Comparison of ENCODE assay signal across 9 mouse cellular contexts in genomic region chr3:88622113-88622940, GRCm38 (mm10). TPM values are rescaled to one million over a fixed set of nuclear protein-coding genes. Genes with fewer than 3 reads are reported as not detected.
DNase-seq lines count a peak whose midpoint lies in the region; ATAC-seq lines count a peak whose summit lies in the region.
"Had no signal": no experiment of that assay in that cellular context is flagged by ENCODE, and none has a peak within 500 bp of the region (broad histone marks: within the 10 kb centered on the region; RNA-seq: fewer than 3 reads in every experiment).

No protein-coding gene starts in this region.

- H3K4me3 ChIP-seq in heart, embryonic 11.5 days (ENCODE audit: low read depth, low read length): peak overlapping the region; percentile 76
- peak overlapping the region; percentile 84 for H3K4me3 ChIP-seq in kidney, embryonic 16.5 days (ENCODE audit: low read length)

- H3K4me1 ChIP-seq in heart, embryonic 11.5 days (ENCODE audit: control insufficient read depth, insufficient read depth, low read length): peaks cover 55% of the 10 kb centered on the region
- peaks cover 59% of the 10 kb centered on the region for H3K4me1 ChIP-seq in kidney, embryonic 16.5 days (ENCODE audit: insufficient read depth, low read length)

- peak overlapping the region; percentile 95 for H3K4me2 ChIP-seq in heart, embryonic 11.5 days
- H3K4me2 ChIP-seq in kidney, embryonic 16.5 days (replicated peaks; ENCODE audit: low read depth, low read length): peak overlapping the region; percentile 88

- no peaks in the 10 kb centered on the region for H3K27me3 ChIP-seq in heart, embryonic 11.5 days (ENCODE audit: control insufficient read depth, insufficient read depth, low read length)
- H3K27me3 ChIP-seq in kidney, embryonic 16.5 days (ENCODE audit: insufficient read depth, low read length): no peaks in the 10 kb centered on the region

- no peaks in the 10 kb centered on the region for H3K9me3 ChIP-seq in heart, embryonic 11.5 days (replicated peaks; ENCODE audit: control insufficient read depth, low read length)
- no peaks in the 10 kb centered on the region for H3K9me3 ChIP-seq in kidney, embryonic 16.5 days (ENCODE audit: low read length)

- H3K27ac ChIP-seq in heart, embryonic 11.5 days (ENCODE audit: low read depth, low read length): peak overlapping the region; percentile 98
- H3K27ac ChIP-seq in kidney, embryonic 16.5 days (ENCODE audit: low read length): peak overlapping the region; percentile 99

- WGBS in heart, embryonic 11.5 days (ENCODE audit: insufficient replicate concordance): under 1% methylated on average over 24 of the region's 24 CpGs
- WGBS in kidney, embryonic 16.5 days: under 1% methylated on average over 24 of the region's 24 CpGs

- H3K36me3 ChIP-seq in heart, embryonic 11.5 days (ENCODE audit: control insufficient read depth, insufficient read depth, low read length): 0 out of 2 replicates have a peak, but pooled peaks cover 2% of the 10 kb centered on the region
- no peaks in the 10 kb centered on the region for H3K36me3 ChIP-seq in kidney, embryonic 16.5 days (ENCODE audit: insufficient read depth, low read length)

- no peak for ATAC-seq in heart, embryonic 11.5 days (replicated peaks; ENCODE audit: insufficient number of reproducible peaks, low FRiP score, low TSS enrichment)
- no peak; the same call in 1 of the 2 replicates for ATAC-seq in kidney, embryonic 16.5 days (ENCODE audit: low FRiP score, low TSS enrichment)
- ATAC-seq in granulocyte monocyte progenitor cell, adult 5-6 weeks (replicated peaks; ENCODE audit: poor library complexity, severe bottlenecking): no peak

- H3K9ac ChIP-seq in heart, embryonic 11.5 days (ENCODE audit: low read depth, low read length): peak overlapping the region; percentile 98
- H3K9ac ChIP-seq in kidney, embryonic 16.5 days (replicated peaks; ENCODE audit: low read length): peak overlapping the region; percentile 97

- peak; percentile 41 for DNase-seq in urinary bladder, postnatal 14 days (ENCODE audit: low spot score)
- no peak for DNase-seq in urinary bladder, adult 2 months (ENCODE audit: low spot score)
- DNase-seq in cerebellum, postnatal 10 days: peak; percentile 83 to 85
- DNase-seq in lung, postnatal 36 days: peak; percentile 79
- peak; percentile 27 to 54 for DNase-seq in thymus, adult 18-20 months

RNA-seq across cellular contexts. Expression of gene Arhgef2, which starts 16.6 kb away (rescaled TPM):
- polyA plus RNA-seq in urinary bladder, adult 2 months (2012; rRNA removed): 47.7 and 57.3 TPM in 2 replicates
- 91.4 and 102 TPM in 2 replicates for polyA plus RNA-seq in heart, embryonic 11.5 days (2014; fragmentation: Nextera tagmentation; extraction: Ambion mirVana)
- polyA plus RNA-seq in kidney, embryonic 16.5 days (2015; fragmentation: Nextera tagmentation; extraction: Ambion mirVana): 103 and 119 TPM in 2 replicates
- total RNA-seq in granulocyte monocyte progenitor cell, adult 5-6 weeks (2014; fragmentation: Nextera tagmentation): 125 and 137 TPM in 2 replicates
- total RNA-seq in granulocyte monocyte progenitor cell, adult 5-6 weeks (2017): 59.1 and 73.5 TPM in 2 replicates

RNA-seq across cellular contexts. Expression of gene Rxfp4, which starts 30.6 kb away (rescaled TPM):
- polyA plus RNA-seq in urinary bladder, adult 2 months (2012; rRNA removed): not detected in 2 replicates
- polyA plus RNA-seq in heart, embryonic 11.5 days (2014; fragmentation: Nextera tagmentation; extraction: Ambion mirVana): not detected in 2 replicates
- not detected in 2 replicates for polyA plus RNA-seq in kidney, embryonic 16.5 days (2015; fragmentation: Nextera tagmentation; extraction: Ambion mirVana)
- total RNA-seq in granulocyte monocyte progenitor cell, adult 5-6 weeks (2014; fragmentation: Nextera tagmentation): not detected in 2 replicates
- not detected in 2 replicates for total RNA-seq in granulocyte monocyte progenitor cell, adult 5-6 weeks (2017)
- total RNA-seq: hematopoietic stem cell, adult 5-6 weeks had no signal

RNA-seq across cellular contexts. Expression of gene Ssr2, which starts 46.7 kb away (rescaled TPM):
- 128 and 150 TPM in 2 replicates for polyA plus RNA-seq in urinary bladder, adult 2 months (2012; rRNA removed)
- polyA plus RNA-seq in heart, embryonic 11.5 days (2014; fragmentation: Nextera tagmentation; extraction: Ambion mirVana): 206 and 229 TPM in 2 replicates
- polyA plus RNA-seq in kidney, embryonic 16.5 days (2015; fragmentation: Nextera tagmentation; extraction: Ambion mirVana): 269 and 323 TPM in 2 replicates
- 401 and 434 TPM in 2 replicates for total RNA-seq in granulocyte monocyte progenitor cell, adult 5-6 weeks (2014; fragmentation: Nextera tagmentation)
- 225 and 243 TPM in 2 replicates for total RNA-seq in granulocyte monocyte progenitor cell, adult 5-6 weeks (2017)
